Mouse (Mus musculus) granulocyte monocyte progenitor cell, adult 5-6 weeks (primary cell): Measurements from ENCODE around the gene Sarm1. TPM values are rescaled to one million over a fixed set of nuclear protein-coding genes. Genes with fewer than 3 reads are reported as not detected.

Experiments used
- ATAC-seq: replicated peaks from 2 replicates; pipeline ENCODE4 v1.8.0; 2016; ENCODE audit warnings: mild to moderate bottlenecking, moderate TSS enrichment, inconsistent platforms; ENCODE audit not compliant: poor library complexity, severe bottlenecking
- total RNA-seq, 2 experiments: library from RNA; stranded (forward) in 1 of 2; stranded (reverse) in 1 of 2; fragments of 200-712, 200-1000 nt in 1 of 2; fragments of >200 nt in 1 of 2; fragmentation: Nextera tagmentation in 1 of 2; gene quantifications; 2 replicates each; pipeline ENCODE4 v1.2.3; 2014 to 2017

Sarm1 gene
- total RNA-seq, 2 experiments from 2014 or later = not detected

- no peak for ATAC-seq
Measured at GRCm38 (mm10) chr11:78466242-78466912, 31.2 kb downstream of the Sarm1 start.

- ATAC-seq = peak; percentile 96
Measured at GRCm38 (mm10) chr11:78465568-78466180, 31.9 kb downstream of the Sarm1 start, which contains the start of gene Slc46a1. Gene Slc46a1, plus strand, starts transcription at chr11:78465697.

GRCm38 (mm10) chr11:78465116-78465515, 32.4 kb downstream of the Sarm1 start:
- no peak for ATAC-seq

- no peak for ATAC-seq
Measured at GRCm38 (mm10) chr11:78463286-78464036, 34.1 kb downstream of the Sarm1 start.

- ATAC-seq = no peak
Measured at GRCm38 (mm10) chr11:78462669-78463068, 34.9 kb downstream of the Sarm1 start.

GRCm38 (mm10) chr11:78461894-78462293, 35.7 kb downstream of the Sarm1 start:
- no peak for ATAC-seq

GRCm38 (mm10) chr11:78458740-78459139, 38.8 kb downstream of the Sarm1 start:
- ATAC-seq = peak; percentile 96

GRCm38 (mm10) chr11:78455308-78455707, 42.2 kb downstream of the Sarm1 start:
- peak; percentile 43 for ATAC-seq

GRCm38 (mm10) chr11:78454276-78454675, 43.3 kb downstream of the Sarm1 start:
- ATAC-seq = no peak

GRCm38 (mm10) chr11:78453675-78454074, 43.9 kb downstream of the Sarm1 start:
- ATAC-seq = no peak

- ATAC-seq = no peak; the same call in 1 of the 2 replicates
Measured at GRCm38 (mm10) chr11:78450337-78450736, 47.2 kb downstream of the Sarm1 start.

GRCm38 (mm10) chr11:78448242-78448641, 49.3 kb downstream of the Sarm1 start:
- no peak for ATAC-seq

- ATAC-seq = no peak
Measured at GRCm38 (mm10) chr11:78447168-78447567, 50.4 kb downstream of the Sarm1 start.

- no peak for ATAC-seq
Measured at GRCm38 (mm10) chr11:78443115-78443514, 54.4 kb downstream of the Sarm1 start.

- ATAC-seq = no peak
Measured at GRCm38 (mm10) chr11:78438399-78438930, 59.1 kb downstream of the Sarm1 start.

GRCm38 (mm10) chr11:78437182-78437581, 60.4 kb downstream of the Sarm1 start:
- ATAC-seq = no peak

- ATAC-seq = peak; percentile 76
Measured at GRCm38 (mm10) chr11:78435776-78436349, 61.7 kb downstream of the Sarm1 start.

GRCm38 (mm10) chr11:78434052-78434451, 63.5 kb downstream of the Sarm1 start:
- no peak for ATAC-seq

- no peak for ATAC-seq
Measured at GRCm38 (mm10) chr11:78431176-78431575, 66.4 kb downstream of the Sarm1 start.

GRCm38 (mm10) chr11:78430195-78430878, 67.2 kb downstream of the Sarm1 start:
- ATAC-seq = no peak
